Mouse (Mus musculus) thymus, postnatal 0 days (tissue): ENCODE data around the gene Gm45234. TPM values are rescaled to one million over a fixed set of nuclear protein-coding genes. Genes with fewer than 3 reads are reported as not detected.
A peak's percentile ranks its signal among the peaks of the same experiment; 100 is the strongest.

Source experiments
- DNase-seq: peaks from one replicate; pipeline ENCODE4 v3.0.0-alpha.2; 2015; ENCODE audit warnings: low spot score
- polyA plus RNA-seq: library from polyadenylated mRNA; unstranded; fragments of >200 nt; fragmentation: Nextera tagmentation; extraction: Ambion mirVana; gene quantifications from 2 replicates; pipeline ENCODE4 v1.2.1, GENCODE M21; 2015

Gene Gm45234
- polyA plus RNA-seq, 1 experiment from 2014 or later: not detected

DNA sequence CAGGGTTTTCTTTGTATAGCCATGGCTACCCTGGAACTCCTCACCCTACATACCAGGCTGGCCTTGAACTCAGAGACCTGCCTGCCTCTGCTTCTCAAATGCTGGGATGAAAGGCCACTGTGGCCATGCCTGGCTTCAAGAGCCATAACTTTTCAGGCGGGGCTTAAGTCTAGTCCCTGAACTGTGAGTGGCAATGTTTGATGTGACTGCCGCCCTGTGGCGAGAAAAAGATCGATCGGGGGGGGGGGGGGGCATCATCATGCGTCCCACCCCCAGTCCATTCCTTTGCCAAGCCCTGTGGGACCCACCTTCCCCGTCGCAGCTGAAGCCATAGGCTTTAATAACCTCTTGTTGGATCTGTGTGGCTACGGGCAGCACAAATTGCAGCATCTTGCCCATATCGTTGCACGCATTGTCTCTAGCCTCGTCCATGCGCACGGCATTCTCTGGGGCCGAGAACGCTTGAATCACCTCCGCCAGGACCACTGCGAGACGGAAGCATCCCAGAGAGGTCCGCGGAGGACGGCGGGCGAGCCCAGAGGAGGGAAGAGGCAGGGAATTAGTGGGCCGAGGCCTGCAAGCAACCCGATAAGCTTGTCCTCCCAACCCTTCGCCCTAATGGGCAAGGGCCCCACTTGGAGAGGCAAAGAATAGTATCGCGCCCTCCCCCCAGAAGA, 15.5 kb downstream of the Gm45234 start:
- DNase-seq: peak; percentile 74

DNA sequence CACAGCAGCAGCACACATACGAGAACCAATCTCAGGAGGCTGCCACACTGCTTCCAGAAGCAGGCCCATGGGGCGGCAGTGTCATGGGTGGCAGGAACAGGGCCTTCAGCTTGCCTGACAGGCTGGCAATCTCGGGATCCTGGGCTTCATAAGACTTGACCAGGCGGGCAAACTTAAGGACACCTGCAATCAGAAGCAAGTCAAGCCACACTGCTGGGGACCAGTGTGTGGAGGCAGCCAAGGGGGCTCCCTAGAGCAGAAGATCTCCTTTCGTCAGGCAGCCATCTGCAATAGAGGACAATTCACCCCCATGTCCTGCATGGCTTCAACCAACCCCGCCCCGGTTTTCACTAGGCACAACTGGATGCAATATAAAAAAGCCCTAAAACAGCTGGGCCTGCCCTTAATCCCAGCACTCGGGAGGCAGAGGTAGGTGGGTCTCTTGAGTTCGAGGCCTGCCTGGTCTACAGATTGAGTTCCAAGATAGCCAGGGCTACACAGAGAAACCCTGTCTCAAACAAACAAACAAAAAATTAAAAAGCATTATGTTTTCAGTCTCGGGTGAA, 16.5 kb downstream of the Gm45234 start:
- DNase-seq: no peak

DNA sequence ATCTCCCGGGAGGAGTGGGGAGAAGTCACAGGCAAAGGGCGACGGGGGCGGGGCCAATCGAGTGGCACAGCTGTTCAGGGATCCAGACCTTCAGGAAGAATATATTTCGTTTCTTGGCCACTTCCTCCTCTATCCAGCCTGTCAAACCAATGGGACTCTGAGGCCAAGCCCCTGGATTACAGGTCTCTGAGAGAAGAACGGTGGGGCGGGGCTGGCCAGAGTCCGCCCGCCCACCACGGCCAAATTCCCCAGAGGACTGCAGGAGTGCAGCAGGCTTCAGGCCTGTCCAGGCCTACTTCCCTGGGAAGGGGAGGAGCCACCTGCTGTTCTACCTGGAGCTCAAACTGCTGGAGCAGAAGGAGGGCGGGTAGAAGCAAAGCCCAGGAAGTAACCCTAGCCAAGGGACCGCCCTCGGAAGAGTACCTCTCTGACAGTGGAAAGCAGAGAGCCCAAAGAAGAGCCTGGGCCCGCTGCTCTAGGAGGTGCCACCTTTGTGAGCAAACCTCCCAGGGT, 17.3 kb downstream of the Gm45234 start, which contains the start of gene Ptpn6:
Gene Ptpn6 (minus strand): TSS at position 204 of the 513 bp plus-strand sequence.
- peak; percentile 45 for DNase-seq

DNA sequence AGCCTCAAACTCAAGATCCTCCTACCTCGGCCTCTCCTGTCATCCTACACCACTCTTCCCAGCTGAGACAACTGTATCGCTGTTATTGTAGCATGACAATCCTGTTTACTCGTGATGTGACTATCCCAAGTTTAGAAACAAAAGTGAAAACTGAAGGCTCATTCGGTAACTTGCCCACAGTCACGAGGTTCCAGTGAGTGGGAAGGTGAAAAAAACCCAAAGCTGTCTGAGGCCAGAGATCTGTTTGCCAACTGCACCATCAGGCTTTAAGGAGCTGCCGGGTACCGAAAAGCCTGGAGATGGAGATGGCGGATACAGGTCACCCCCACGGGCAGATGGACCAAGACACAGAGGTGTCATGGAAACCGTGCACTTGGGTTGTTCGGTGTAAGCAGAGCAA, 18.8 kb downstream of the Gm45234 start:
- DNase-seq: no peak

DNA sequence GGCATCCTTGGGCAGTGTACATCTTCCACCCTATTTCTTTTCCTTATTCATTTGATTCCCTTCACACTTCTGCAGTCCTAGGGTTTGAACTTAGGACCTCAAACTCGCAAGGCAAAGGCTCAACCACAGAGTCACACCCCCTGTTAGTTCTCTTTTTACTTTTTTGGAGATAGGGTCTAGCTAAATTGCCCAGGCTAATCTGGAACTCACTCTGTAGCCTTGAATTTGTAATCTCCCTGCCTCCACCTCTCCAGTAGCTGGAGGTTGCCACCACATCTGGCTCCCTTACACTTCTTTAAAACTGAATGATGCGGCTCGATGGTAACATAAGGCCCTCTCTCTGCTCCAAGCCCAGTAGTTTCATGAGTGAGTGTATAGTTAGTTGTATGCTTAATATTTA, 21.4 kb downstream of the Gm45234 start:
- DNase-seq: no peak

DNA sequence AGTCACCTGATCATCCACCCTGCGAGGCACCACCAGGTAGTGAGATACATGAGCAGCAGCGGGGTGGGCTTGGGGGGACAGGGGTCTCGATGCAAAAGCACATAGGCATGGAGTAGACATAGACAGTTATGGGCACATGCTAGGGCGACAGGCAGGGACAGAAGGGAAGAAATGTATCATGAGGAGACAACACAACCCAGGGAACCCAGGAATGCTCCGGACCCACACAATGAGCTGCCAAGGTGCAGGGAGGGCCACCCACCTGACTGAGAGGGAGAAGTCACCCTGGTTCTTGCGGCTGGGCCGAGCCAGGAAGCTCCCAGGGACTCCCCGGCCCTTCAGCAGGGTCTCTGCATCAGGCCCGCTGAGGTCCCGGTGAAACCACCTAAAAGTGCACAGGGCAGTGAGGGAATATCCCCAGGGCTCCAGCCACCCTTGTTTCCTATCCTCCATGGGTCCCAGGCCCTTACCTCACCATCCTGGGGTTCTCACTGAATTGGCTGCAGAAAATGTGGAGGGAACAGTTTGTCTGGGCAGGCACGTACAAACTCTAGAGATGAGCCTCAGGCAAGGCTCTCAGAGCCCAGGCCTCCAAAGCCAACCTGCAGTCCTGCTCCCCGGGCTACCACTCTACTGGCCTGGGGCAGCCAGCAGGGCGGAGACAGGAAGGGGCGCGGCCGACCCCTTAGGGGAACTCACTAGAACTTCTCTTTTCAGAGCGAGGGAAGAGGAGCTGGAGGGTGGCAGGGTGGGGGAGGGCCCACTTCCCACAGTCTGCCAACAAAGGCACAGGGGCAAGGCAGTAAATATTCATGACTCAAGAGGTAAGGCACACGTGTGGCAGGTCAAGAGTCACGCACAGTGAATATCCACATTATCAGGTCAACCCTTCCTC, 23.1 kb downstream of the Gm45234 start:
- peak; percentile 80 for DNase-seq

DNA sequence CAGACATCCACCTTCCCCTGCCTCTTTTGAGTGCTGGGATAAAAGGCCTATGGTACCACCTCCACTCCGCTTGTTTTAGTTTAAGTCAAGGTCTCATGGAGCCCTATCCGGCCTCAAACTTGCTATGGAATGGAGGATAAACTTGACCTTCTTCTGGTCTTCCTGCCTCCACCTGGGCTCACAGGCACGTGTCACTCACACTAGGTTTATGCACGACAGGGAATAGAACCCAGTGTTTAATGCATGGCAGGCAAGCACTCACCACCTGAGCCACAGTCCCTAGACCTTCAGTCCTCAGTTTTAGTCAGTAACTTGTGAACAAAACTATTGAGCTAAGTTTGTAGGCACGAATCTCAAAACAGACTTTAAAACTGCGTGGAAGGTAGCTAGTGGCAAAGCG, 24.8 kb downstream of the Gm45234 start:
- no peak for DNase-seq

DNA sequence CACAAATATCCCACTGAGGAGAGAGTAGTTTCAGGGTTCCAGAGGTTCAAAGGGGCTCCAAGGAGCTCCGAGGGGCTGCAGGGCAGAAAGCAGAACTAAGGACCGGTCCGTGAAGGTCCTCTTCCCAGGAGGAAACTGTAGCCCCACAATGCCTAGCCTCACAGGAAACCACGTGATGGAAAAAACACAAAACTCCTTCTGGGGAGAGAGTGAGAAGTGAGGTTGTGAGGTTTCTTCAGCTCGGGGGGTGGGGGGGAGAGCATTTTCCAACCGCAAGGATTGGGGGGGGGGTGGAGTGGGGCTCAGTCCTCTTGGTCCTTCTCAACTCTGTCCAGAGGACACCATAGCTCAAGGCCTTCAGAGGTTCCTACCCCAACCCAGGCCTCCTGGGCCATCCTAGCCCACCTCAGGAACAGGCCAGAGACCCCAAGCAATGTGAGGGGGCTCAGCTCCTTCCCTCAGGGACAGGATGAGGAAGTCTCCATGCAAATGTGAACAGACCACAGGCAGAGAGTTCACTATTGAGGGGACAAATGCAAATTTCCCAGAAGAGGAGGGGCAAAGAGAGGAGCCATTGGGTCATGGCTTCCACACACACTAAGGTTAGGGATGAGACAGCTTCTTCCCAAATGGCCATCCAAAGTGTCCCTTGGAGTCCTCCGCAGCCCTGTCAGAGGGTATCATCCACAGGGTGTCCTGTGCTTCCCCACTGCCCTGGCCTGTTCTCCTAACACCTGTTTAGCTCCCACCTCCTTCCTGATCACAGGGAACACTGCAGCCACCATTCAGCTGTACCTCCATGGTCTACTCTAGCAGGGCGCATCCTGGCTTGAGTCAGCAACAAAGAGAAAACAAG, 25.7 kb downstream of the Gm45234 start:
- DNase-seq: peak; percentile 62

DNA sequence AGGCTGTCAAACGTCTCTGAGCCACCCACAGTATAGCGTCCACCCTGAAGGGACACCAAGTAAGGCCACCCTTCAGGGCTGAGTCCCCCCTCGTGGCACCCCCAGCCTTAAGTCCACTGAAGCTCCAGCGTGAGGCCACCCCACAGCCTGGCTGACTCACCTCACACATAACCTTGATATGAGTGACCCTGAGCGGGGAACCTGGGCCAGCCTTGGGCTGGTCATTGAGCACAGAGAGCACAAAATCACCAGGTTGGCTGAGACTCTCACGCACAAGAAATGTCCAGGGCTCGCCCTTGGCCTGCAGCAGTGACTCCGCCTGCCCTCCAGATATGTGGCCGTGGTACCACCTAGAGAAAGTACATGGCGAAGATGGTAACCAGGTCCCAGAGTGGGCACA, 27.2 kb downstream of the Gm45234 start:
- no peak for DNase-seq

DNA sequence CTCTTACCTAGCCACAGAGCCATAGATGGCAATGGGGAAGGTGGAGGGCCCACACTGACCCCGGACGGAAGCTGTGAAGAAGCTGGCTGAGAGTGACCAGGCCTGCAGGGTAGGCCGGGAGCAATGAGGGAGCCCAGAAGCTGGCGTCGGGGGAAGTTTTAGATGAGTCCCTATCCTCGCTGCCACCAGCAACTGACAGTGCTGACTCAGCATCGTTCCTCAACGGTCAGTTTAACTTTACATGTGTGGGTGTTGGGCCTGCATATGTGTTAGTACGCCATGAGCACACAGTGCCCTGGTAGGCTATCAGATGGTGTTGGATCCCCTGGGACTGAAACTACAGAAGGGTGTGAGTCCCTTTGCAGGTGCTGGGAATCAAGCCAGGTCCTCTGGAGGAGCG, 31.3 kb downstream of the Gm45234 start:
- DNase-seq: no peak

DNA sequence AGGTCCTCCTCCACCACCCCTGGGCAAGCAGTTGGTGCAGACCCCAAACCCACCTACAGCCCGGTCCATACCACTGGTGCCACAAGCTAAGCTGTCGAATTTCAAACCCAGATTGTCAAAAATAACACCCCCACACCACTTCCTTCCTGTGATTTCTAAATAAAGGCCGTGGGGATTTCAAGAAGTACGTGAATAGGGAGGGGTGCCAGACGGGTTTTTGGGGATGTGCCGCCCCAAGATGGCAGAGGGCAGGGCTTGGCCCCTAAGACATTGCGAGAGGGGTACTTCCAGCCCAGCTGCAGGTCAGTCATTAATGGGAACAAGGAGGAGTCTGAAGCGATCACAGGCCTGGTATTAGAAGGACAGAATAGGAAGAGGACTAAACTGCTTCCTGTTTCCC, 32.3 kb downstream of the Gm45234 start:
- no peak for DNase-seq

DNA sequence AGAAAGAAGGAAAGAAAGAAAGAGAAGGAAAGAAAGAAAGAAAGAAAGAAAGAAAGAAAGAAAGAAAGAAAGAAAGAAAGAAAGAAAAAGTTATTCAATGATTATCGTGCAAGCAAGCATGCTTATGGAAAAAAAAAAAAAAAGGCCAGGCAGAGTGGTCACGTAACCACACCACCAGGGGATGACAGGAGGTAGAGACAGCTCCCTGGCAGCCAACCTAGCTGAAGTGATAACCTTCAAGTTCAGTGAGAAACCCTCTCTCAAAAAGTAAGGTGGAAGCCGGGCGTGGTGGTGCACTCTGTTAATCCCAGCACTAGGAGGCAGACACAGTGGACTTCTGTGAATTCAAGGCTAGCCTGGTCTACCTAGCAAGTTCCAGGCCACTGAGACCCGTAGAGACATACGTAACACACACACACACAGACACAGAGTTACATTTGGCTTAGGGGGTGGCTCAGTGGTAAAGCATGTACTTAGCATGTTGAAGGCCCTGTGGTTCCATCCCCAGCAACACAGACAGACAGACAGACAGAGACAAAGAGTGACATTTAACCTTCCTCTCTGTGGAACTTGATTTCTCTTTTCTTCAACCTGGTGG, 32.8 kb downstream of the Gm45234 start:
- DNase-seq: no peak

DNA sequence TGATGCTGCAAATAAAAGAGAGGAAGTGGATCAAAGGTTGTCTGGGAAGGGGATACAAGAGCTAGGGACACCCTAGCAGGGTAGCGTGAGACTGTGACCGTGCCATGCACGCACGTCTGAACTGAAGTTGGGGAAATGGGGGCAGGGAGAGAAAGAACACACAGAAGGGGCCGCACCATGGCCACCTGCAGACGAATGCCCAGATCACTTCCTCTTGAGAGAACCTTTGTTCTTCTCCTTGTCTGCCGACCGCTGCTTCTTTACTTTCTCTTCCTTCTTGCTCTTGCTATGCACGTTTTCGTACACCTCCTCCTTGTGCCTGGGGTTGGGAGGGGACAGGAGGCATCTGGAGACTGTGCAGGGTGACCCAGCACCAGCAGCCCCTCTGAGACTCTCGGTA, 34.9 kb downstream of the Gm45234 start:
- peak; percentile 73 for DNase-seq

DNA sequence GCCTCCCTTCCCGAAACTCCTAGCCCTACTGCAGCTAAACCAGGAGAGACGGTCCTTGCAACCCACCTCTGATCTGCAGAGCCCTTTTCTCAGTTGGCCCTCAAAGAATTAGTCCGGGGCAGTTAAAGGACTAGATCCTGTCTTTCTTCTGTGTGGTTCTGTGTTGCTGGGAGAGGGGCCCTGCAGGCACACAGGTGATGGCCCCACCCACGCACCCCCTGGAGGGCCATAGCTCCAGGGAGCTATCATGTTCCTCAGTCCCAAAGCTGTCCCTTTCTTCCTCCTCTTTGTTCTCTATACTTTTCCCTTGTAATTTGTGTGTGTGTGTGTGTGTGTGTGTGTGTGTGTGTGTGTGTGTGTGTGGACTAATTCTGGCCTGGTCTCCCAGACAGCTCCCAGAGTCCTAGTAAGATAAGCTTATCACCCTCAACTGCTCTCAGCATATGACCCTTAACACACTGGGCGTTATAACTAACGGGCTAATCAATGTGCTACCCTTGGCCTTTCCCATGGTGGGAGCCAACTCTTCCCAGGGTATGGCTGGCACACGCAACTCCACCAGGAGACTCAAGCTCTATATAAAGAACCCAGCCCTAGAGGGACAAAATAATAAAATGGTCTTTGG, 36.4 kb downstream of the Gm45234 start:
- no peak for DNase-seq

DNA sequence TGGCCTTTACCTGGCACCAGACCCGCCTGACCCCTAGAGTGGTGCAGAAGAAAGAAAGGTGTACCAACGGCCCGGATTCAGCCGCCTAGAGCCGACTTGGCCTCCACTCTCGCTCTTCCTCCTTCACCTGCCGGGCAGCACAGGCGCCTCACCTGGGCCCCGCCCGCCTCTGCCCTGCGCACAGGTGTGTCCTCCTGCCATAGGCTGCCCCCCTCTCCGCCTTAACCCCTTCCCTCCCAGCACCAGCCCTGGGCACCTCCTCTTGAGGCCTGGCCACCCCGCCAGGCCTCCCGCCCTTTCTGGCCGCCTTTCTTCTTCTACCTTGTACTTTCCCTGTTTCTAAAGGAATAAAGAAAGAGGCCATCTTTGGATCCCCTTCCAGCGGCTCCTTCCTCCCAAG, 37.1 kb downstream of the Gm45234 start:
- DNase-seq: no peak

DNA sequence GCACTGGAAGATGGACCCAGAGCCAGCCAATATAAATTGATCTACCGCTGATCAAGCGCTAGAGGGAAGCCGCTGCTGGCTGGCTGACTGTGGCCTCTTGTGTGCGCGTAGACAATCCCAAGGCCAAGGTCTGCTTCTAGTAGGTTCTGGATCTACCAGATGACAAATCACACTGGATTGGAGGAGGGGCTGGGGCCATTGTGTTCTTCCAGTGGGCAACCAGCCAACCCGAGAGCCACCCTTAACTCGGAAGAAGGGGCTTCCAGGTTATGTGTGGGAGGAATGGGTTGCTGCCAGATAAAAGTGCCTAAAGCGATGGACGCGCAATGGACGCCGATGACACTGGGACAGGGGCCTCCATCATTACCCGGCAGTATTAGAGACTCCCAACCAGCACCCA, 37.9 kb downstream of the Gm45234 start:
- DNase-seq: no peak

DNA sequence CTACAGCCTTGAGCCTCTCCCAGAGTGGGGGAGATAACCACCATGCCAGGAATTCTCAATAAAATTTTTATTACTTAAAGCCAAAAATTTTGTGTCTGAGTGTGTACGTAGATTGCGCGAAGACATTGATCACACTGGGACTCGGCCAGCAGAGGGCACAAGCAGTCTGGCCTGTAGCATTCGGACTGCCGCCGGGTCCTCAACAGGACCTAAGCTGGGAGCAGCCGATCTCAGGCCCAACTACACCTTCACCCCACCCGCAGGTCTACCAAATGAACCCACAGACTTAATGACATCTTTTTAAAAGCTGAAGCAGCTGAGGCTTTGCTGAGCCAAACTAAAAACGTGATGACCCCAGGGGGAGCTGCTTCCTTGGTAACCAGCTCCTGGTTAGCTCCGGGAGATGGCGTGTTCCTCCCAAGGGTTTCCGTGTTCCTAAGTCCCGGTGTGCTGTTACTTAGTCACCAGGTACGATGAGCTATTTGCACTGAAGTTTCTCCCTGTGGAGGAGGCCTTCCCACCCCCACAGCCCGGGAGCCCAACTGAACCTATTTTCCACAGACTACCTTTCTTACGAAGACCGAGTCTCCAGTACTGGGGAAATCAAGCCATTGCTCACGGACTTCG, 38.8 kb downstream of the Gm45234 start:
- no peak for DNase-seq

DNA sequence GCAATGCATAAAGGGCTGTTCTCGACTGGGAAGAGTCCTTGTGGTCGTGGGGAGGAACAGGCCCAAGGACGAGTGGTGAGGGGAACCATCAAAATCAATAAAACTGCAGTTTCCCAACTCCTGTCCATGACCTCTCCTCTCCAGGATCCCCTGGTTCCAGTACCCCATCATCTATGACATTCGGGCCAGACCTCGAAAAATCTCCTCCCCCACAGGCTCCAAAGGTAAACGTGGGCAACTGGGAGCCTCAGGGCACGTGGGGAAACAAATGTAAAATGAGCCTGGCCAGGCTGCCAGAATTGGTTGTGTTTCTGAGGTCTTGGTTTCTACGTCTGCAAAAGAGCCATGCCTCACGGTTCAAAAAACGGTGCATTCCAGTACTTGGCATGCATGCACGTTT, 42.9 kb downstream of the Gm45234 start:
- no peak for DNase-seq

DNA sequence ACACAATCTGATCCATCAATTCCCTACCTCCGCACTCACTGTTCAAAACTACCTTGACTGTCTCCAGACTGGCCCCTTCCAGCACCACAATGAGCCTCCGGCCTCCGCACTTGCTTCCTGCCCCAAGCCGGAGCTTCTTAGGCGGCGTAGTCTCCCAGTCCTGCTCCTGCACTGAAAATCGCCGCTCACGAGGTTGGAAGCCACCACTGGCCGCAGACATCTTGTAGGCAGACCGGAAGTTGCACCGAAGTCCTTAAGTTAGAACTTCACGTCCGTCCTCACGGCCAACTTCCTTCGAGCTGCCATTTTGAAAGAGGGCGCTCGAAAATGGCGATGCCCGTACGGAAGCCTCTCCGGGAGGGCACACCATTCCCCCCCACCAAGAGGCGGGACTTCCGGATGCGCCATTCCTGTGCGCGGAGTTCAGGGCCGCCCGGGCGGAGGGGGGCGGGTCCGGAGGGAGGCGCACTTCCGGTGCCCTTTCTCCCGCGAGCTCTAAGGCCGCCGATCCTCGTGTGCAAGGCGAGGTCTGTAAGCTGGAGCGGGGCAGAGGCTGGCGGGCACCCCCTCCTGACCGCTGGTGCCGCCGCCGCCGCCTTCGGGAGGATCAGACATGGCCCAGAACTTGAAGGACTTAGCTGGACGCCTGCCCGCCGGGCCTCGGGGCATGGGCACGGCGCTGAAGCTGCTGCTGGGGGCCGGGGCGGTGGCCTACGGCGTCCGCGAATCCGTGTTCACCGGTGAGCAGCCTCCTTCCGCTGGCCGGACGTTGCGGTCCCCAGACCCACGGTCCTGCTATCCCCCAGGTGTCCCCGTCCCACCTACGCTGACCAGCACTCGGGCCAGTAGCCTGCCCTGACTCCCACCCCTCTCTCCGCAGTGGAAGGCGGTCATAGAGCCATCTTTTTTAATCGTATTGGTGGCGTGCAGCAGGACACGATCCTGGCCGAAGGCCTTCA, 43.7 kb downstream of the Gm45234 start, which contains the start of the genes Emg1 and Phb2:
Gene Emg1 (minus strand): TSS at position 355 of the 959 bp plus-strand sequence.
Gene Phb2 (plus strand): TSS at position 513 of the 959 bp plus-strand sequence.
- peak; percentile 98 for DNase-seq
